Mouse (Mus musculus) cortical plate, adult 2 months (tissue): Measurements from ENCODE around the gene P3h4.

Source experiments
- CTCF ChIP-seq: fragments of 200-500 bp; IDR thresholded peaks from 2 replicates; pipeline ENCODE4 v1.5.1; 2011; ENCODE audit warnings: mild to moderate bottlenecking, control low read depth, low read length; ENCODE audit not compliant: insufficient read depth; ENCODE audit errors: extremely low read depth
- POLR2A ChIP-seq: fragments of 200-500 bp; IDR thresholded peaks from 2 replicates; pipeline ENCODE4 v1.6.1; 2011; ENCODE audit warnings: mild to moderate bottlenecking, low read length, control low read depth; ENCODE audit not compliant: insufficient read depth; ENCODE audit errors: extremely low read depth

DNA sequence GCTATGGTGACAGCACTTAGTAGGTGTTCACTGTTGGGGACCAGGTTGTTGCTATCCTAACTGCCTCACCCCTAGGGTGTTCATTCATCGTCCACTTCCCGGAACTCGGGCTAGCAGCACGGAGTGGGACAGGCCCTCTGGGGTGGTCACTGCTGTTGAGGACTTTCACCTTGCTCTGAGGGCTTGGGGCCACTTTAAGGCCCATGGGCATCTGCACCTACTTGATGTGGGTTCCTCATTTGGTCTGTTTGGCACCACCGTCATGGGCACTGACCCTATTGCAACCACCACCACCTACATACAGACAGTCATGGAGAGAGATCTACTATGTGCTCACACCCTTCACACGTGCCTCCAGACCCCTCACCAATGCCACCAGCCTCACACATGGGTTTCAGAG is 27.5 kb downstream of the P3h4 start:
- no peak for TF ChIP-seq POLR2A
- TF ChIP-seq CTCF, result no peak
